Mouse (Mus musculus): ENCODE data around the gene Syngr1.

The Syngr1 gene

DNA sequence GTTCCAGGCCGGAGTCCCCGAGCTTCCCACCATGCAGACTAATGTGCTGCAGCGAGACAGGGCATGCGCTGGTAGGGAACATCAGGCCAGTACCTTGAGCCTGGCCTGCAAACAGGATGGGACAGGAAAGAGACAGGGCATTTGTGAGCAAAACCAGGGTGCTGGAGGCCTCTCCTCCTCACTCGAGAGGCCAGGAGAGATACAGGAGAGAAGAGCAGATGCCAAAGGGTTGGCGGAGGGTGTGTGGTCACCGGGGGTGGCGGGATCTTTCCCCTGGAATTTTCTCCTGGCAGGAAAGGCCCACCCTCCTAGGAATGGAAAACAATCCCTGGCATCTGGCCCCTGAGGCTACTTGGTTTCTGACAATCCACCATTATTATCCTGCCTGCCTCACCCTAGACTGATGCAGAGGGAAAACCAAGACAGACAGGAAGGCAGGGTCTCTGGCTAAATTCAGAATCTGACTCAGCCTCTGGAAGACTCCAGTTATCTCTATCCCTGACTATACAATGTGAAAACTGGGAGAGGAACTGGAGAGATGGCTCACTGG lies 21.0 kb upstream of the Syngr1 start:
- DNase-seq (ENCODE audit: extremely low spot score, low read depth, low spot score): no peak

DNA sequence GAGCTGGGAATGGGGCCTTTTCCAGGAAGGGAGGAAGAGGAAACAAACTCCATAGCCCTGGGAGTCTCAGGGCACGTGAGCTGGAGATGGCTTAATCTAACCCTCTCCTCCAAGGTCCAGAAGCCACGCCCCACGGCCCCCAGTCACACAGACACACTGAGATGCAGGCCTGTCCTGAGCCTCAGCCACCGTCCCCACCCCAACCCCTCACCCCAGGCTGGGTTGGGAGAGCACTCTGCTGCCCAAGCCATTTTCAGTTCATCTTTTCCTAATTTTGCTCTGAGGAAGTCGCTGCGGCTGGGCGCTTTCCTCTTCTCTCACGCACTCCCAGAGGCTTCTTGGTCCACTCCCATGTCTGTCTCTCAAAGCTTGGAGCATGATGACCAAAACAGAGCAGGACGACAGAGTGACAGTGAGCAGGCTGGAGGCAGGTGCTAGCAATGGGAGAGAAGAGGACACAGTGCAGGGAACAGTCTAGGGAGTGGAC lies 19.1 kb upstream of the Syngr1 start:
- no peak for DNase-seq (ENCODE audit: extremely low spot score, low read depth, low spot score)

DNA sequence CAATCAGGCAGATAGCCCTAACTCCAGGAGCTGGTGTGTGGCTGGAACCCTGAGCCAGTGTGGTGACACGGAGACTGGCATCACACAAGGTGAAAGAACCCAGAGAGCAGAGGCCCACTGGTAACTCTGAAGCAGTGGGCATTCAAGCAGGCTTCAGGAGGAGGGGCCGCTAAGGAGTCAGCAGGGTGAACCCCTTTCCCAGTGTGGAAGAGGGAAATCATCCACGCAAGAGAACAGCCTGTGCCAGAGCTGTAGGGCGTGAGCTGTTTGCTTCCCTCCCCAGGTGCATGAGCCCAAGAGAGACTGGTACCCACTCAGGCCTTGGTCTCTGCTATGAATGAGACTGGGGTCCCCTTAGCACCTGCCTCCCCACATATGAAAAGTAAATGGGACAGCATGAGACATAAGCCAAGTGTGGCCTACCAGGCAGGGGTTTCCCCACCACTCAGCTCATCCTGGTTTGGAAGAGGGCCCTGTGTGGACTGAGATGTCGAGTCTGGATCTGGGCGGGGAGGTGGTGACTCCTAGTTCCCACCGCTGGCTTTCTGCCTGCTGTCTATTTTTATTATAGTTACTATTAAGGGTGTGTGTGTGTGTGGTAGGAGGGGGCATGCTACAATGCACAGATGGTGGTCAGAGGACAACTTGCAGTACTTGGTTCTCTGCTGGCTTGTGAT lies 18.4 kb upstream of the Syngr1 start:
- DNase-seq (ENCODE audit: extremely low spot score, low read depth, low spot score): no peak

DNA sequence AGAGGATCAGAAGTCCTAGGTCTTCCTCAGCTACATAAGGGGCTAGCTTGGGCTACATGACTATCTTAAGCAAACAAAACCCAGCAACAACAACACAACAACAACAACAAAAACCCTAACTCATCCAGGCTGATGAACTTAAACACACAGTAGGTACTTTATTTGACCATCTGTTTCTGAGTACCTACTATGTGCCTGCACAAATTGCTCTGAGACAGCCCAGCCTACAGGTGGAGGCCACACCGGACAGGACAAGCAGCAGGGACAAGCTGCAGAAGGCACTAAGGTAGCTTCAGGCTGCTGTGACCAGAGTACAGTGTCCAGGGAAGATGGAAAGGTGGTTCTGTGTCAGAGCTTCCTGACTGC lies 17.9 kb upstream of the Syngr1 start:
- no peak for DNase-seq (ENCODE audit: extremely low spot score, low read depth, low spot score)

DNA sequence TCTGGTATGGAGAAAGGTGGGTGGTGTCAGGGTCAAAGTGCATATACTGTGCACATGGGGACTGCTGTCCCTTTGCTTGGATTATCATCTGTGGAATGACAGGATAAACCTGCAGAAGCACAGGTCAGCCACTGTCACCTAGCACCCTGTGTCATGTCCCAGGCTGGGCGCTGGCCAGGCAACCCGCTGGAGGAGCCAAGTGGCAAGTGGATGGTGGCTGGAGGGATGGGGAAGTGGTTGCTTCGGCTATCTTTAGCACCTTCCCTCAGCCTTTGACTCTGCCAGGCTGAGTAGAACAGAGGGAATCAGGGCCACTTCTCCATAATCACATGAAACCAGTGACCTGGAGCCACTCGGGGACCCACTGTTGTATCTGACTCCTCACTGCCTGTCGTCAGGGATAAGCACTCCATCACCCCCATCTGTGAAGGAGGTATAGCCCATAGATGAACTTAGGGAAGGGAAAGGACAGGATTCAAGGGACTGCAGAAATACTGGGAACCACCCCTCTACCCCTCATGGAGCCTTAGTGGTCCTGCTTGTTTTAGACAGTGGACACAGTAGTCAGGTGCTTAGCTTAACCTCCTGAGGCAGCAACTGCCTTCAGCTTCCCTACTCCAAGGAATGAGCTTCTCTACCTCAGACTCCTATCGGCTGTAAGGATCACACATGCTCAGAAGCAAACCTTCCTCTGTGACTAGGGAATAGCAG lies 16.3 kb upstream of the Syngr1 start:
- no peak for DNase-seq (ENCODE audit: extremely low spot score, low read depth, low spot score)

DNA sequence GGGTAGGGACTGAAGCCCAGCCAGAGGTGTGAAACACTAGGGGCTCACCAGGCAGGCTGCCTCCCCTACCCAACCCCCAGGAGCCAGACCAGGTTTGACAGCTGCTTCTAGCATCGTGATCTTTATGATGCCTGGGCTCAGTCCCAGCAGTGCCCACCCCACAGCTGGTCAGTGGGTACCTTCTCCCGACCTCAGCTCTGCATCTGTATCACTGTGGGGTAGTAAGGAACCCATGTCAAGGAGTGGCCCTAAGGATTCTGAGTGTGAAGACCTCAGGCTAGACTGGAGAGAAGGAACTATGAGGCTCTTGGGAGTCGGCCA lies 15.8 kb upstream of the Syngr1 start:
- no peak for DNase-seq (ENCODE audit: extremely low spot score, low read depth, low spot score)

DNA sequence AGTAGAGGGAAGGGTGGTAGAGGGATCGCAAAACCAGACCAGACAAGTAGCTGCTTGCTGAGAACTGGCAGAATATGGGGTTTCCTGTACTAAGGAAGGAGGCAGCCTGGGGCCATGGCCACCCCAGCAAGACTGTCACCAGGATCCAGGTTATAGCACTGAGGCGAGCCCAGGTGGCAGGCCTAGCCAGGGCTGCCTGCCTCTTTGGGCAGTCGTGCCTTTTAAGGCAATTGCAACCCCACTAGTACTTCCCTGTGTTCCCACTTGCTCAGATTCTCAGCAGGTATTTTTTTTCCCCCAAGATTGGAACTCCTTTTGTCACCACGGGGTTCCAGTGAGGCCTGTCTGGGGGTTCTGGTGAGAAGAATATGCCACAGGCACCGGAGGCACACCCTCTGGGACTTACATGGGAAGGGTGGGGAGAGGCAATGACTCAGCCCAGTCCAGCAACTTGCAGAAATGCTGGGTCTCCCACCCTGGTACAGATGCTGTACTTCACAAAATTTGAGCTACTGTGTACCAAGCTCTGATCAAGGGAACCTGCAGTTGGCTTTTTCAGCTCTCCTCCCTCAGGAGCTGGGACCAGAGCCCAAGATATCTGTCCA lies 15.3 kb upstream of the Syngr1 start:
- DNase-seq (ENCODE audit: extremely low spot score, low read depth, low spot score): no peak

DNA sequence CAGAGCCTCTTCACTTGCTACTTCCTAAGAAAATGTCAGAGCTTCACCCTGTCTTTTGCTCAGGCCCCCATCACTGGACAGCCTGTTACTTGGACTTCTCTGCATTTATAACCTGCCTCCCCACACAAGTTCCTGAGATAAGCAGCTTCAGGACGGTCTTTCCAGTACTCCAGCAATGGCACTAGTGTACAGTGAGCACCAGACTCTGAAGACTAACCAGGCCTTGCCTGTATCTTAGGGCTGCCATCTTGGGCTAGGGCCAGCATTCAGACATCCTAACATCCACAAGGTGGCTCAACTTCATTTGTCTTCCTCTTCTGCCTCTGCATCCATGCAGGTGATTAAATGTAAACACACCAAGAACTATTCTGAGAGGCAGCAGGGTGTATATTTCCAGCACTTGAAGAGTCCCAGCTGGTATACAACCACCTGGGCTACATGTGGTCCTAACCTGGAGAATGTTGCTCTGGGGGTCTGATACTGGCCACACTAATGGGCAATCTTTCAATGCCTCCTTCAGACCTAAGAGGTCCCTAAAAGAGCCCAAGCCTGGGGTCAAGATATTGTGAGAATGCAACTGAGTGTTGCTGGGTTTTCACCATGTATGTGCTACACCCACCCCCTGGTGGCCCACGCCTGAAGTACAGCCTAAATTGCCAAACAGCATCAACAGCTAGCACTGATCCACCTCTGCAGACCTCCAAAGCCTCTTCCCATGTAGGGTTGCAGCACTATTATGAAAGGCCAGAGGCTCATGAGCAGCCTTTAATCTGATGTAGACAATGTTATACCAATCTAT lies 14.6 kb upstream of the Syngr1 start:
- DNase-seq (ENCODE audit: extremely low spot score, low read depth, low spot score): no peak

DNA sequence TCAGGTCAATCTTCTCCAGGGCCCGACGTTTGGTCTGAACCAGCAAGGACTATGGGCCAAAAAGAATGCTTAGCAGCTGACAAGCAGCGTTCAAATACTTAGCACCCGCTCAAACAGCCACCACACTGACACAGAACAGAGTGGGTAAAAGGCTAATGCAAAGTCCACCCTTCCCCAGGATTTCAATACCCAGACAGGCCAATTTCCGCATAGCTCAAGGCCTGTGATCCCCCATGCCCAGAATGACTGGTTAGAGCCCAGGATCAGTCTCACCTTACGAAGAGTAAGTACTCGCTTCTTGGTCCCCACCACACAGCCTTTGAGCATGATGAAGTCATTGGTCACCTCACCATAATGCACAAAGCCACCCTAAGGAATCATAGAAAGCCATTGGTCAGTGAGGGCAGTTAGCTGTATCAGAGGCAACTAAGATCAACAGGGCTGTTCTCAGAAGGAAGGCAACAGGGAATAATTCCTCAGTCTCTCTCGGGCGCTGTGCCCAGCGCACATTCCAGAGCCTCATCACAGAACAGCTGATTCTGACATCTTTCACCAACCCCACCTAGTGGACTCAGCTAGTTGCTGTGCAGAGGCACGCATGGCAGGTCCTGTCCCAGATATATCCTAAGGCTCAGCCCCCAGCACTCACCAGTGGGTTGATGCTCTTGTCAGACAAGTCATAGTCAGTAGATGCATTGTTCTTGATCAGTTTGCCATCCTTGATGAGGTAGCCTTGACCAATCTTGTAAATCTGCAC lies 12.9 kb upstream of the Syngr1 start:
- DNase-seq (ENCODE audit: extremely low spot score, low read depth, low spot score): no peak

DNA sequence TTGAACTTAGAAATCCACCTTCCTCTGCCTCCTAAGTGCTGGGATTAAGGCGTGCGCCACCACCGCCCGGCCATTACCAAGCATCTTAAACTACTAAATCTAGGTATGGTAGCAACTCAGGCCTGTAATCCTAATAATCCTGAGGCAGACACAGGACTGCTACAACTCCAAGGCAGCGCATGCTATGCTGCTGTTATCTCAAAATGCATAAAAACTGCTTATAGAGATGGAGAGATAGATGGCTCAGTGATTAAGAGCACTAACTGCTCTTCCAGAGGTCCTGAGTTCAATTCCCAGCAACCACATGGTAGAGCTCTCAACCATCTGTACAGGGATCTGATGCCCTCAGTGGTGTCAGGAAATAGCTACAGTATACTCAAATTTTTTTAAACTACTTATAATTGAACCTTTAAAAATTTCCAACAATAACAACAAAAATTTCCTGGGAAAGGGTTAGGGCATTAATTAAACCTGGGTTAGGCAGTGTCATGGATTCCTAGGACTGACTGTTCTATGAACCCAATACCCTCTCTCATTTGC lies 11.9 kb upstream of the Syngr1 start:
- no peak for DNase-seq (ENCODE audit: extremely low spot score, low read depth, low spot score)

DNA sequence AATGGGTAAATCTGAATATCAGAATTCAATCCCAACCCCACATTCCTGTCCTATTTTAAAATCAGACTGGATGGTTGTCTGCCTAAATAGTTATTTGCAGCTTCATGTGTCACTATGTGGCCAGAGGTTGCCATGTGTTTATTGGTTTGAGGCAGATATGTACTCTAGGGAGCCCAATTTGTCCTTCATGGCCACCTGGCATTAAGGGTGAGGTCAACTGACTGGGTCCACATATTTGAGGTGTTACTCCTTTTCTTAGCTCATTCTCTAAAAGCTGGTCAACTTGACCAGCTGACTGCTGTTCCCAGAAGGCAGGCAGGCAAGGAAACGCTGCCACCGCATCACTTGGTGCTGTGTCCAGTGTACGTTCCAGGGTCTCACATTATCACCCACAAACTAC lies 11.2 kb upstream of the Syngr1 start:
- DNase-seq (ENCODE audit: extremely low spot score, low read depth, low spot score): no peak

DNA sequence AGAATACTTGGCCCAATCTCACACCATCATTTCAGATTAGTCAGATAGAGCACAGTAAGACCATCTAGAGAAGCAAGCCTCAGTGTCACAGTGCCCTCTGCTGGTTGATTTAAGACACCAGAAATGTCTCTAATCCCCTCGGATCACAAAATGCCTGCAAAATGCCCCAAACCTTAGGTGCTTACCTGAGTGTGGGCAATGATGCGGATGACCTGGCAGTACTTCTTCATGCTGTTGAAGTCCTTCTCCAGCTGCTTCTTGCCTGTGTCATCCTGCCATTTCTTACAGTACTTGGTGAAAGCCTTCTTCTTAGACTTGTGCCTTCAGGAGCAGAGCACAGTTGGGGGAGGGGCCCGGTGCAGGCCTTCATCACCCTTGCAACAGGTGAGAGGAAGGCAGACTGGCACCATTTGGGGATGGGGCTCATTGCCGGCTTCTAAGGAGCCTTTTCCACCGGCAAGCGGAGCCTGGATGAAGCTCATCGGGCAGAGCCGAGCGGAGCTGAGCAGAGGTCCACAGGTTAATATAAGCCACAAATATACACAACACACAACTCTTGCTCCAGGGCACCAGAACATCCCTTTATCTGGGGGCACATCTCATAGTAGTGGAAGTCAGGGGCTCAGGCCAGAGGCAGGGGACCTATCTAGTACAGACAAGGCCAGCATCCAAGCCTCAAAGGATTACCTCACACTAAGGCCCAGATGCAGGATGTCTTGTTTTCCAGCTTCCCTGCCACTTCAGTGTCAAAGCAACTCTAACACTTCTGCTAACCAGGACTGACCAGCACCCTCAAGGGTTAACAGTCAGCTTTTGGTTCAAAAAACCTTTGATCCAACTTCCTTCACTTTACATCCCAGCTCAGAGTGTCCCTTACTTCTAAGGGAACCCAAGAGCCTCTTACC lies 10.2 kb upstream of the Syngr1 start:
- DNase-seq (ENCODE audit: extremely low spot score, low read depth, low spot score): no peak

DNA sequence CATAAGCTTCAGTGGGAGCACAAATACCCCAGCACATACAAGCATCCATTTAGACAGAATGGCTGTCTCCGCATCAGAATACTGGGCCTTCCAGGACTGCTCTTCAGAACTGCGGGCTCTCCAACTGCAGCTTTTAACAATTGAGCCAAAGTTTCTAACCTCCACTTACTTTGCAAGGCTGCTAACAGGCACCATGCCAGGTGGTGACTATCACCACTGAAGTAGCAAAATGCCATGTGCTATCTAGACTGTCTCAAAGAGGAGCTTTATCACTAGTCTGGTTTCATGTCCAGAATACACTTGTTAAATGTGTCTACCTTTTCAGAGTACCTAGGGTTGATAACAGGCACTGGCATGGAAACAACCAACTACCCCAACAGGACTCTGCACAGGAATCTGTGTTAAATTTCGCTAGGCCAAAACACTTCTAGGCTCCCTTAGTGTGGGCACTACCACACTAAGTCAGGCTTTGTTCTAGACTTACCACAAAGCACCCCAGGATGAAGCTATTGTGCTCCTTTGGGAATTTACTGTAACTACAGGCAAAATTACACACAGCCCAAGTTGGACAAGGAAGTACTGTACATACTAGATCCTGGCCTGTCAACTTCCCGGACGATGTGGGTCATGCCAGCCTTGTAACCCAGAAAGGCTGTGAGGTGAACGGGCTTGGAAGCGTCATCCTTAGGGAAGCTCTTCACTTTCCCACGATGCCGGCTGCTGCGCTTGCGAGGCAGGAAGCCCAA lies 9.2 kb upstream of the Syngr1 start:
- no peak for DNase-seq (ENCODE audit: extremely low spot score, low read depth, low spot score)

DNA sequence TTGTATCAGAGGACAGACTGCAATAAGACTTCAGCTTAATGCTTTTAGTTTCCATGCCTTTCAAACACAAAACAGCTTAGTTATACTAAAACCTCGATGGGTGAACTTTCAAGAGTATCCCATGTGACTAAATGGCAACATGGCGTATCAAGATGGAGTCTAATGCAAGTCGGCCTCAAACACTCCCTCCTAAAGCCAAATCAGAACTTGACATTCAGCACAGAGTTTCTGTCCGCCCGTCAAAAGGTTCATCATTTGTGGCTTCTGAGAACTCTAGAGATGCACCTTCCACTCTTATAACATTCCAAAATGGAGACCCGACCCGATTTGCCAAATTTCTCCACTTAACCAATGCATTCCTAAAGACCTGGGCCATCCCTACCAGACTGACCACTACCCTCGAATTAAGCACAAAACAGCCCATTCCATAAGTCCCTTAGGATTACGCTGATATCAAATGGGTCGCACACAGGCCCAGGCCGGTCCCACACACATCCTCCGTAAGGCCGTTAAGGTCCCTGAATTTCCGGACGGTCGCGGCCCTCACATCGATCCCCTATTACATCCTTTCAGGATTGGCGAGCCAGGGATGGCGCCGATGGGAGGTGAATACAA lies 8.4 kb upstream of the Syngr1 start:
- no peak for DNase-seq (ENCODE audit: extremely low spot score, low read depth, low spot score)

DNA sequence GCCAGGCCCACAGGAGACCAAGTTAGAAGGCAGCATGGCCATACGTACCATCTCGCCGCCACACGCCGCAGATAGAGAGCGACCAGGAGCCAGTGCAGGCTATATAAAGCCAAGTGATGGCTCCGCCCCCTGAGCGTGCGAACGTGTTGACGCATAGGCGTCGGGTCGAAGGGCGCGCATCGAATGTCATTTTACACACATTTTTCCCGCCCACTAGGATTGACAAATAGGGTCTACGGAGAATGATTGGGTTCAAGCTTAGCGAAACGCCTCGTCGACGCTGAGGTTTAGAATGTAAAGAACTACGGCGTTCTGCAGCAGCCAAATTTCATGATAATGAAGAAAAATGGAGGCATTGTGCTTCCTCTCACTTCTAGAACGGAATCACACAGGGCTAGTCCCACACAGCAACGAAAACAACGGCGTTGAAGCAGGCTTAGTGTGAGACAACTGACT lies 7.8 kb upstream of the Syngr1 start:
- DNase-seq (ENCODE audit: extremely low spot score, low read depth, low spot score): peak; percentile 99

DNA sequence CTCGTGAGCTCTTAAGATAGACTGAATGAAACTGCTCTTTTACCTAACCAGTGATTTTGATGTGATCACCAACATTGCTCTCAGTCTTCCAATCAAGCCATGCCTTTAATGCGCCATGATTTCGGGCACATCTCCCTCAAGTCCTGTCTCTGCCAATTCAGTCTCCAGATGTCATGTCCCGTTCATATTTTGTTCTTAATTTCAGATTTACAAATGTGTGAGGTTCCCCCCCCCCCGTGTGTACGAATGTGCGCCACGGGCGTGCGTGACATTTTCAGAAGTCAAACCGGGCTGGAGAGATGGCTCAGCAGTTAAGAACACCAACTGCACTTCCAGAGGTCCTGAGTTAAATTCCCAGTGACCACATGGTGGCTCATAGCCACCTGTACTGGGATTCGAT lies 7.4 kb upstream of the Syngr1 start:
- no peak for DNase-seq (ENCODE audit: extremely low spot score, low read depth, low spot score)

DNA sequence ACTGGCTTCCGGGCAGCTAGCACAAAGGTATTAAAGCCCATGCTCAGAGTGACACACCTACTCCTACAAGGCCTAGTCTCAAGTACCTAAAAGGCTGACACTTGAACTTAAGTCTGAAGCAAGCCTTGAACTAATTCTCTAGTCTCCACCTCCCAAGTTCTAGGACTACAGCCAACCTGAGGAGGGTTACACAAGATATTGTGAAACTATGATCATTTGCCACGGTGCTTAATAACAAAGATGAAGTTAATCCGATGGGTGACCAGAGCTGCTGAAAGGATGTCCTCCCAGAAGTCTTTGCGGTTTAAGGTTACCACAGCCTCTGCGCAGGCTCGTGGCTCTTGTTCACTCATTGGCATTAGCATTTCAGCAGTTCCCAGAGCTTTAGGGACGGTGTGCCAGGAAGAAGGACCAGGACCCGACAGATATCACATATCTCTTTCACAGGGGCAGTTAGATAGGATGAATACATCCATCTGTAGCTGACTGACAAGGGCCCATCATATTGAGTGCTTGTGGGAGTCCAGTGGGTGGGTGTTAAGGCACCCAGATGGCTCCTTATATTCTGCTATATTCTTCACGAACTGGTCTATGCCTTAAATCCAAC lies 3.6 kb upstream of the Syngr1 start:
- DNase-seq (ENCODE audit: extremely low spot score, low read depth, low spot score): no peak

DNA sequence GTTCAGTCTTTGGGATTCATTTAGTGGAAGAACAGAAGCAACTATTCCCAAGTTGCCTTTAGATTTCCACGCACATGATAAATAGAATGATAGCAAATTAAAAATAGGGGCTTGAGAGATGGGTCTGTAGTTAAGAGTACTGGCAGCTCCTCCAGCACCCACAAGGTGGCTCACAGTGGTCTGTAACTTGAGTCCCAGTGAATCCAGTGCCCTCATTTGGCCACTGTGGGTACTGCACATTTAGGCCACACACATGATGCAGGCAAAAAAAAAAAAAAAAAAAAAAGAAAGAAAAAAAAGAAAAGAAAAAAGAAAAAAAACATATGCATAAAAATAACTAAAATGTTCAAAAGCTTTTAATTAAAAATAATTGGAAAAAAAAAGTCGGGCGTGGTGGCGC lies 2.5 kb upstream of the Syngr1 start:
- DNase-seq (ENCODE audit: extremely low spot score, low read depth, low spot score): peak; percentile 96

Data from hindlimb bud, embryonic 11.5 days (tissue).